Mouse (Mus musculus) forebrain, embryonic 15.5 days (tissue): Measurements from ENCODE around the gene Rps15. TPM values are rescaled to one million over a fixed set of nuclear protein-coding genes. Genes with fewer than 3 reads are reported as not detected.
A peak's percentile ranks its signal among the peaks of the same experiment; 100 is the strongest.

Experiments used
- ATAC-seq: fragments of 200-750 bp; cut with Nextera tagmentation; replicated peaks from 2 replicates; pipeline ENCODE4 v1.8.0; 2017; ENCODE audit warnings: mild to moderate bottlenecking, moderate TSS enrichment, moderate library complexity
- H3K27ac ChIP-seq: fragments of 300-500 bp; sonication (generic); replicated peaks from 2 replicates; pipeline ENCODE4 v1.5.1; 2015; ENCODE audit warnings: mild to moderate bottlenecking, inconsistent platforms
- H3K27me3 ChIP-seq: fragments of 300-500 bp; sonication (generic); 2 replicates; pipeline ENCODE4 v1.6.1; 2015; ENCODE audit warnings: inconsistent platforms
- H3K36me3 ChIP-seq: fragments of 300-500 bp; sonication (generic); 2 replicates; pipeline ENCODE4 v1.6.1; 2015; ENCODE audit warnings: mild to moderate bottlenecking, inconsistent platforms
- H3K4me1 ChIP-seq: fragments of 300-500 bp; sonication (generic); 2 replicates; pipeline ENCODE4 v1.6.1; 2015; ENCODE audit warnings: inconsistent platforms
- H3K4me2 ChIP-seq: fragments of 300-500 bp; sonication (generic); replicated peaks from 2 replicates; pipeline ENCODE4 v1.6.1; 2015; ENCODE audit warnings: mild to moderate bottlenecking, inconsistent platforms
- H3K4me3 ChIP-seq: fragments of 300-500 bp; sonication (generic); 2 replicates; pipeline ENCODE4 v1.5.1; 2015; ENCODE audit warnings: mild to moderate bottlenecking, inconsistent platforms
- H3K9ac ChIP-seq: fragments of 300-500 bp; sonication (generic); replicated peaks from 2 replicates; pipeline ENCODE4 v1.6.1; 2015; ENCODE audit warnings: mild to moderate bottlenecking, inconsistent platforms
- H3K9me3 ChIP-seq: fragments of 300-500 bp; sonication (generic); 2 replicates; pipeline ENCODE4 v1.6.1; 2016; ENCODE audit warnings: inconsistent platforms
- WGBS: fragments of 180-500 bp; shearing (Covaris S2); methylation state at CpG from one replicate; pipeline ENCODE4 v1.1.7; 2015; ENCODE audit warnings: mixed read lengths; 5-methylcytosine and 5-hydroxymethylcytosine counted together
- polyA plus RNA-seq: library from polyadenylated mRNA; unstranded; fragments of >200 nt; fragmentation: Nextera tagmentation; extraction: Ambion mirVana; gene quantifications from 2 replicates; pipeline ENCODE4 v1.2.1, GENCODE M21; 2015

The Rps15 gene
- polyA plus RNA-seq, 1 experiment from 2014 or later: 628 TPM

GRCm38 (mm10) chr10:80262776-80263365 is 29.4 kb upstream of the Rps15 start:
- no peak overlapping the region for H3K4me3 ChIP-seq
- no peak overlapping the region for H3K9ac ChIP-seq
- no peak overlapping the region for H3K4me2 ChIP-seq
- no peaks in the 10 kb centered on the region for H3K9me3 ChIP-seq
- peaks cover 56% of the 10 kb centered on the region for H3K4me1 ChIP-seq
- 94% methylated on average over 10 of the region's 10 CpGs for WGBS
- ATAC-seq: no peak
- no peak overlapping the region for H3K27ac ChIP-seq
- H3K36me3 ChIP-seq: peaks cover 6% of the 10 kb centered on the region; the same call in 1 of the 2 replicates
- H3K27me3 ChIP-seq: no peaks in the 10 kb centered on the region

GRCm38 (mm10) chr10:80264341-80265148 is 27.7 kb upstream of the Rps15 start:
- no peaks in the 10 kb centered on the region for H3K9me3 ChIP-seq
- peak overlapping the region; percentile 97 for H3K9ac ChIP-seq
- no peaks in the 10 kb centered on the region for H3K27me3 ChIP-seq
- peaks cover 64% of the 10 kb centered on the region for H3K4me1 ChIP-seq
- peak overlapping the region; percentile 84 for H3K4me3 ChIP-seq
- H3K4me2 ChIP-seq: peak overlapping the region; percentile 78
- peak; percentile 74 for ATAC-seq
- H3K36me3 ChIP-seq: 0 out of 2 replicates have a peak, but pooled peaks cover 2% of the 10 kb centered on the region
- H3K27ac ChIP-seq: peak overlapping the region; percentile 76
- 1% methylated on average over 78 of the region's 81 CpGs for WGBS

GRCm38 (mm10) chr10:80265149-80265486 is 27.1 kb upstream of the Rps15 start:
- peak overlapping the region; percentile 66 for H3K27ac ChIP-seq
- 0 out of 2 replicates have a peak, but pooled peaks cover 2% of the 10 kb centered on the region for H3K36me3 ChIP-seq
- peak overlapping the region; percentile 61 for H3K4me2 ChIP-seq
- peak overlapping the region; percentile 84 for H3K4me3 ChIP-seq
- no peaks in the 10 kb centered on the region for H3K9me3 ChIP-seq
- ATAC-seq: no peak
- H3K9ac ChIP-seq: peak overlapping the region; percentile 97
- H3K27me3 ChIP-seq: no peaks in the 10 kb centered on the region
- H3K4me1 ChIP-seq: peaks cover 62% of the 10 kb centered on the region
- WGBS: 0% methylated on average over 12 of the region's 18 CpGs

GRCm38 (mm10) chr10:80270099-80270498 is 22.2 kb upstream of the Rps15 start:
- WGBS: 97% methylated on average over 2 of the region's 2 CpGs
- Histone ChIP-seq H3K9ac (no peak overlapping the region), H3K27ac (no peak overlapping the region), H3K4me3 (no peak overlapping the region), H3K4me1 (peaks cover 56% of the 10 kb centered on the region), H3K27me3 (no peaks in the 10 kb centered on the region), H3K36me3 (peaks cover 11% of the 10 kb centered on the region; the same call in 1 of the 2 replicates), H3K9me3 (no peaks in the 10 kb centered on the region), H3K4me2 (no peak overlapping the region)
- no peak for ATAC-seq

GRCm38 (mm10) chr10:80270734-80271181 is 21.5 kb upstream of the Rps15 start:
- Histone ChIP-seq H3K27me3 (no peaks in the 10 kb centered on the region), H3K36me3 (peaks cover 12% of the 10 kb centered on the region; the same call in 1 of the 2 replicates), H3K27ac (0 out of 2 replicates have a peak overlapping the region, but pooled peaks have one; percentile 7), H3K4me2 (no peak overlapping the region), H3K4me3 (no peak overlapping the region), H3K9ac (no peak overlapping the region), H3K4me1 (peaks cover 53% of the 10 kb centered on the region), H3K9me3 (no peaks in the 10 kb centered on the region)
- ATAC-seq: no peak
- 70% methylated on average over 6 of the region's 6 CpGs for WGBS

- H3K27ac ChIP-seq: no peak overlapping the region
- peaks cover 17% of the 10 kb centered on the region; the same call in 1 of the 2 replicates for H3K36me3 ChIP-seq
- no peak overlapping the region for H3K9ac ChIP-seq
- no peak overlapping the region for H3K4me2 ChIP-seq
- no peaks in the 10 kb centered on the region for H3K9me3 ChIP-seq
- 80% methylated on average over 5 of the region's 5 CpGs for WGBS
- ATAC-seq: no peak
- H3K4me1 ChIP-seq: peaks cover 47% of the 10 kb centered on the region
- no peak overlapping the region for H3K4me3 ChIP-seq
- no peaks in the 10 kb centered on the region for H3K27me3 ChIP-seq
Measured at GRCm38 (mm10) chr10:80271186-80271843, 20.9 kb upstream of the Rps15 start.

- H3K4me2 ChIP-seq: no peak overlapping the region
- H3K4me1 ChIP-seq: peaks cover 40% of the 10 kb centered on the region
- H3K36me3 ChIP-seq: peaks cover 22% of the 10 kb centered on the region
- H3K4me3 ChIP-seq: no peak overlapping the region
- H3K9me3 ChIP-seq: no peaks in the 10 kb centered on the region
- H3K9ac ChIP-seq: no peak overlapping the region
- H3K27me3 ChIP-seq: no peaks in the 10 kb centered on the region
- no peak for ATAC-seq
- no peak overlapping the region for H3K27ac ChIP-seq
- WGBS: 89% methylated on average over 8 of the region's 8 CpGs
Measured at GRCm38 (mm10) chr10:80271870-80272585, 20.2 kb upstream of the Rps15 start.

- no peak overlapping the region for H3K9ac ChIP-seq
- no peak overlapping the region for H3K27ac ChIP-seq
- no peaks in the 10 kb centered on the region for H3K9me3 ChIP-seq
- no peak for ATAC-seq
- no peaks in the 10 kb centered on the region for H3K27me3 ChIP-seq
- peaks cover 22% of the 10 kb centered on the region for H3K4me1 ChIP-seq
- H3K36me3 ChIP-seq: peaks cover 38% of the 10 kb centered on the region
- no peak overlapping the region for H3K4me2 ChIP-seq
- no peak overlapping the region for H3K4me3 ChIP-seq
- WGBS: 85% methylated on average over 3 of the region's 3 CpGs
Measured at GRCm38 (mm10) chr10:80273847-80274246, 18.4 kb upstream of the Rps15 start.

GRCm38 (mm10) chr10:80276238-80276637 is 16.0 kb upstream of the Rps15 start:
- no peak for ATAC-seq
- no peak overlapping the region for H3K4me3 ChIP-seq
- no peak overlapping the region for H3K27ac ChIP-seq
- no peaks in the 10 kb centered on the region for H3K9me3 ChIP-seq
- H3K4me2 ChIP-seq: no peak overlapping the region
- H3K4me1 ChIP-seq: peaks cover 5% of the 10 kb centered on the region
- WGBS: 90% methylated on average over 5 of the region's 5 CpGs
- H3K9ac ChIP-seq: no peak overlapping the region
- H3K36me3 ChIP-seq: peaks cover 61% of the 10 kb centered on the region
- no peaks in the 10 kb centered on the region for H3K27me3 ChIP-seq

GRCm38 (mm10) chr10:80278390-80278789 is 13.9 kb upstream of the Rps15 start:
- peaks cover 73% of the 10 kb centered on the region for H3K36me3 ChIP-seq

GRCm38 (mm10) chr10:80279273-80279672 is 13.0 kb upstream of the Rps15 start:
- Histone ChIP-seq H3K27me3 (no peaks in the 10 kb centered on the region), H3K27ac (no peak overlapping the region), H3K9me3 (no peaks in the 10 kb centered on the region), H3K9ac (no peak overlapping the region), H3K4me1 (no peaks in the 10 kb centered on the region), H3K36me3 (peaks cover 82% of the 10 kb centered on the region), H3K4me2 (no peak overlapping the region), H3K4me3 (no peak overlapping the region)
- 95% methylated on average over 12 of the region's 12 CpGs for WGBS
- no peak for ATAC-seq

More at GRCm38 (mm10) chr10:80278390-80278789, 13.9 kb upstream of the Rps15 start:
- Histone ChIP-seq H3K4me1 (no peaks in the 10 kb centered on the region; the same call in 1 of the 2 replicates), H3K27ac (no peak overlapping the region), H3K9ac (no peak overlapping the region), H3K4me2 (no peak overlapping the region), H3K4me3 (no peak overlapping the region), H3K9me3 (no peaks in the 10 kb centered on the region), H3K27me3 (no peaks in the 10 kb centered on the region)
- 92% methylated on average over 9 of the region's 9 CpGs for WGBS
- no peak for ATAC-seq
